Mouse (Mus musculus) erythroblast, embryonic 14.5 days (primary cell): Measurements from ENCODE around the gene 0610010F05Rik. TPM values are rescaled to one million over a fixed set of nuclear protein-coding genes. Genes with fewer than 3 reads are reported as not detected.

Experiments used
- H3K27me3 ChIP-seq: 2 replicates; pipeline ENCODE4 v1.6.1; 2012; ENCODE audit warnings: inconsistent platforms; ENCODE audit not compliant: control insufficient read depth
- H3K36me3 ChIP-seq: 2 replicates; pipeline ENCODE4 v1.6.1; 2012; ENCODE audit warnings: mild to moderate bottlenecking, inconsistent platforms; ENCODE audit not compliant: control insufficient read depth
- H3K4me1 ChIP-seq: 2 replicates; pipeline ENCODE4 v1.6.1; 2012; ENCODE audit warnings: inconsistent platforms; ENCODE audit not compliant: control insufficient read depth
- H3K4me3 ChIP-seq: replicated peaks from 2 replicates; pipeline ENCODE3; 2012; ENCODE audit warnings: moderate library complexity, mild to moderate bottlenecking, inconsistent platforms
- H3K9me3 ChIP-seq: 2 replicates; pipeline ENCODE4 v1.6.1; 2012; ENCODE audit warnings: low read length, inconsistent platforms, mixed read lengths; ENCODE audit not compliant: control insufficient read depth
- GATA1 ChIP-seq: IDR thresholded peaks from 2 replicates; pipeline ENCODE4 v1.6.1; 2012; ENCODE audit warnings: low read length, inconsistent platforms, mixed read lengths
- TAL1 ChIP-seq: IDR thresholded peaks from 3 replicates; pipeline ENCODE4 v1.6.1; 2012; ENCODE audit warnings: low read length, inconsistent platforms, mixed read lengths
- polyA plus RNA-seq: library from polyadenylated mRNA; stranded (reverse); fragments of >175 nt; gene quantifications from 2 replicates; pipeline ENCODE4 v1.2.3, GENCODE M21; 2012

0610010F05Rik gene
- polyA plus RNA-seq, 1 experiment = 0.06 TPM

- TF ChIP-seq TAL1 (no peak), GATA1 (no peak)
- H3K9me3 ChIP-seq = no peaks in the 10 kb centered on the region
- no peaks in the 10 kb centered on the region for H3K27me3 ChIP-seq
- H3K36me3 ChIP-seq = peaks cover 7% of the 10 kb centered on the region
- peaks cover 26% of the 10 kb centered on the region for H3K4me1 ChIP-seq
- peak within 1 kb of the TSS; percentile 81 for H3K4me3 ChIP-seq
These were observed 32.5 kb upstream of the 0610010F05Rik start, which contains the start of gene Pex13 for GRCm38 (mm10) chr11:23665798-23666501. TSS of gene Pex13 (minus strand) at chr11:23665959.

- Histone ChIP-seq H3K27me3 (no peaks in the 10 kb centered on the region), H3K4me3 (peak within 1 kb of the TSS; percentile 81), H3K36me3 (peaks cover 7% of the 10 kb centered on the region), H3K9me3 (no peaks in the 10 kb centered on the region), H3K4me1 (peaks cover 26% of the 10 kb centered on the region)
- no peak for TF ChIP-seq GATA1
- no peak for TF ChIP-seq TAL1
These were observed 31.9 kb upstream of the 0610010F05Rik start, which contains the start of gene Pus10 for GRCm38 (mm10) chr11:23665311-23665786. TSS of gene Pus10 (plus strand) at chr11:23665674.

- peaks cover 26% of the 10 kb centered on the region for H3K4me1 ChIP-seq
- no peak for TF ChIP-seq TAL1
- no peak overlapping the region for H3K4me3 ChIP-seq
- no peaks in the 10 kb centered on the region for H3K27me3 ChIP-seq
- peaks cover 7% of the 10 kb centered on the region for H3K36me3 ChIP-seq
- H3K9me3 ChIP-seq = no peaks in the 10 kb centered on the region
These were observed 30.8 kb upstream of the 0610010F05Rik start for GRCm38 (mm10) chr11:23664232-23664631.

GRCm38 (mm10) chr11:23657791-23658190 lies 24.4 kb upstream of the 0610010F05Rik start:
- Histone ChIP-seq H3K36me3 (no peaks in the 10 kb centered on the region; the same call in 1 of the 2 replicates), H3K27me3 (no peaks in the 10 kb centered on the region), H3K4me1 (peaks cover 2% of the 10 kb centered on the region; the same call in 1 of the 2 replicates), H3K9me3 (no peaks in the 10 kb centered on the region), H3K4me3 (no peak overlapping the region)
- TF ChIP-seq TAL1 (no peak), GATA1 (no peak)

- Histone ChIP-seq H3K36me3 (peaks cover 4% of the 10 kb centered on the region), H3K27me3 (no peaks in the 10 kb centered on the region), H3K4me1 (no peaks in the 10 kb centered on the region), H3K9me3 (no peaks in the 10 kb centered on the region), H3K4me3 (no peak overlapping the region)
- no peak for TF ChIP-seq GATA1
- TF ChIP-seq TAL1 = no peak
These were observed 20.2 kb upstream of the 0610010F05Rik start for GRCm38 (mm10) chr11:23653666-23654065.

- Histone ChIP-seq H3K4me1 (no peaks in the 10 kb centered on the region), H3K36me3 (peaks cover 6% of the 10 kb centered on the region), H3K27me3 (no peaks in the 10 kb centered on the region), H3K4me3 (no peak overlapping the region), H3K9me3 (no peaks in the 10 kb centered on the region)
- no peak for TF ChIP-seq TAL1
- no peak for TF ChIP-seq GATA1
These were observed 14.4 kb upstream of the 0610010F05Rik start for GRCm38 (mm10) chr11:23647835-23648234.

GRCm38 (mm10) chr11:23647431-23647830 lies 14.0 kb upstream of the 0610010F05Rik start:
- Histone ChIP-seq H3K9me3 (no peaks in the 10 kb centered on the region), H3K27me3 (no peaks in the 10 kb centered on the region), H3K36me3 (peaks cover 6% of the 10 kb centered on the region), H3K4me1 (no peaks in the 10 kb centered on the region), H3K4me3 (no peak overlapping the region)
- TF ChIP-seq GATA1 (no peak), TAL1 (no peak)

- Histone ChIP-seq H3K4me3 (peak overlapping the region; percentile 6), H3K36me3 (no peaks in the 10 kb centered on the region; the same call in 1 of the 2 replicates), H3K4me1 (peaks cover 20% of the 10 kb centered on the region), H3K9me3 (no peaks in the 10 kb centered on the region), H3K27me3 (no peaks in the 10 kb centered on the region)
- no peak for TF ChIP-seq GATA1
- no peak for TF ChIP-seq TAL1
These were observed 1.1 kb upstream of the 0610010F05Rik start for GRCm38 (mm10) chr11:23634573-23634972.

GRCm38 (mm10) chr11:23633879-23634215 lies 408 bp upstream of the 0610010F05Rik start:
- H3K36me3 ChIP-seq = no peaks in the 10 kb centered on the region
- no peaks in the 10 kb centered on the region for H3K9me3 ChIP-seq
- TF ChIP-seq TAL1 = no peak
- no peak for TF ChIP-seq GATA1
- peaks cover 20% of the 10 kb centered on the region for H3K4me1 ChIP-seq
- peak overlapping the region; percentile 91 for H3K4me3 ChIP-seq
- H3K27me3 ChIP-seq = no peaks in the 10 kb centered on the region
